Mouse (Mus musculus) ES-E14 (cell line): ENCODE data around the gene Gata2.

Experiments
- CHD2 ChIP-seq: IDR thresholded peaks from 2 replicates; pipeline ENCODE4 v1.6.1; 2014; ENCODE audit warnings: mild to moderate bottlenecking, low read depth, low read length, inconsistent platforms
- HCFC1 ChIP-seq: IDR thresholded peaks from 2 replicates; pipeline ENCODE4 v1.6.1; 2012; ENCODE audit warnings: low read length, inconsistent platforms, borderline replicate concordance; ENCODE audit not compliant: insufficient read depth
- MAFK ChIP-seq: IDR thresholded peaks from 2 replicates; pipeline ENCODE4 v1.6.1; 2014; ENCODE audit warnings: mild to moderate bottlenecking, low read depth, low read length, inconsistent platforms; ENCODE audit not compliant: insufficient read depth
- ZC3H11A ChIP-seq: IDR thresholded peaks from 2 replicates; pipeline ENCODE4 v1.6.1; 2012; ENCODE audit warnings: low read depth, mild to moderate bottlenecking, inconsistent platforms, low read length, borderline replicate concordance
- ZNF384 ChIP-seq: IDR thresholded peaks from 2 replicates; pipeline ENCODE4 v1.6.1; 2012; ENCODE audit warnings: low read depth, low read length, inconsistent platforms

- TF ChIP-seq CHD2 (no peak), ZNF384 (no peak), HCFC1 (no peak), MAFK (no peak), ZC3H11A (no peak)
Observed at GRCm38 (mm10) chr6:88202921-88203690, 9.4 kb downstream of the Gata2 start.
